Mouse (Mus musculus): Measurements from ENCODE around the gene Endod1. TPM values are rescaled to one million over a fixed set of nuclear protein-coding genes. Genes with fewer than 3 reads are reported as not detected.

Gene Endod1
- polyA plus RNA-seq, 1 experiment from 2014 or later, result 18.3 TPM

- H3K9me3 ChIP-seq (replicated peaks; ENCODE audit: low read length), result no peaks in the 10 kb centered on the region
- no peaks in the 10 kb centered on the region for H3K36me3 ChIP-seq (ENCODE audit: insufficient read depth, low read length)
- DNase-seq (ENCODE audit: low spot score), result no peak
- no peak overlapping the region for H3K27ac ChIP-seq
- WGBS, result 86% methylated on average over 3 of the region's 3 CpGs
- no peak overlapping the region for H3K9ac ChIP-seq (ENCODE audit: low read depth, low read length)
- no peak overlapping the region for H3K4me2 ChIP-seq (ENCODE audit: low read length)
- no peaks in the 10 kb centered on the region for H3K4me1 ChIP-seq (replicated peaks; ENCODE audit: insufficient read depth, low read length)
- TF ChIP-seq CTCF (IDR thresholded peaks at IDR 0.05; ENCODE audit: low read depth), result no peak
- H3K4me3 ChIP-seq (replicated peaks; ENCODE audit: low read depth, low read length), result no peak overlapping the region
- no peaks in the 10 kb centered on the region for H3K27me3 ChIP-seq (ENCODE audit: insufficient read depth, low read length)
- ATAC-seq (replicated peaks; ENCODE audit: low FRiP score, low read depth), result no peak
These were observed 10.6 kb upstream of the Endod1 start for GRCm38 (mm10) chr9:14391841-14392318.

GRCm38 (mm10) chr9:14391286-14391685 lies 10.0 kb upstream of the Endod1 start:
- TF ChIP-seq CTCF (IDR thresholded peaks at IDR 0.05; ENCODE audit: low read depth), result no peak
- no peak overlapping the region for H3K4me2 ChIP-seq (ENCODE audit: low read length)
- DNase-seq (ENCODE audit: low spot score), result no peak
- ATAC-seq (replicated peaks; ENCODE audit: low FRiP score, low read depth), result no peak
- no peak overlapping the region for H3K9ac ChIP-seq (ENCODE audit: low read depth, low read length)
- no peak overlapping the region for H3K4me3 ChIP-seq (replicated peaks; ENCODE audit: low read depth, low read length)
- no peaks in the 10 kb centered on the region for H3K9me3 ChIP-seq (replicated peaks; ENCODE audit: low read length)
- H3K27ac ChIP-seq, result no peak overlapping the region
- H3K36me3 ChIP-seq (ENCODE audit: insufficient read depth, low read length), result no peaks in the 10 kb centered on the region
- no peaks in the 10 kb centered on the region for H3K27me3 ChIP-seq (ENCODE audit: insufficient read depth, low read length)
- no peaks in the 10 kb centered on the region for H3K4me1 ChIP-seq (replicated peaks; ENCODE audit: insufficient read depth, low read length)
- 95% methylated on average over 9 of the region's 9 CpGs for WGBS

GRCm38 (mm10) chr9:14390278-14390677 lies 9.0 kb upstream of the Endod1 start:
- Histone ChIP-seq H3K9ac (ENCODE audit: low read depth, low read length) (no peak overlapping the region), H3K36me3 (ENCODE audit: insufficient read depth, low read length) (no peaks in the 10 kb centered on the region), H3K9me3 (replicated peaks; ENCODE audit: low read length) (no peaks in the 10 kb centered on the region), H3K27ac (no peak overlapping the region), H3K4me2 (ENCODE audit: low read length) (no peak overlapping the region), H3K4me1 (replicated peaks; ENCODE audit: insufficient read depth, low read length) (no peaks in the 10 kb centered on the region), H3K27me3 (ENCODE audit: insufficient read depth, low read length) (no peaks in the 10 kb centered on the region), H3K4me3 (replicated peaks; ENCODE audit: low read depth, low read length) (no peak overlapping the region)
- no peak for ATAC-seq (replicated peaks; ENCODE audit: low FRiP score, low read depth)
- WGBS, result 95% methylated on average over 1 of the region's 1 CpGs
- TF ChIP-seq CTCF (IDR thresholded peaks at IDR 0.05; ENCODE audit: low read depth), result peak; percentile 47
- no peak for DNase-seq (ENCODE audit: low spot score)

DNA sequence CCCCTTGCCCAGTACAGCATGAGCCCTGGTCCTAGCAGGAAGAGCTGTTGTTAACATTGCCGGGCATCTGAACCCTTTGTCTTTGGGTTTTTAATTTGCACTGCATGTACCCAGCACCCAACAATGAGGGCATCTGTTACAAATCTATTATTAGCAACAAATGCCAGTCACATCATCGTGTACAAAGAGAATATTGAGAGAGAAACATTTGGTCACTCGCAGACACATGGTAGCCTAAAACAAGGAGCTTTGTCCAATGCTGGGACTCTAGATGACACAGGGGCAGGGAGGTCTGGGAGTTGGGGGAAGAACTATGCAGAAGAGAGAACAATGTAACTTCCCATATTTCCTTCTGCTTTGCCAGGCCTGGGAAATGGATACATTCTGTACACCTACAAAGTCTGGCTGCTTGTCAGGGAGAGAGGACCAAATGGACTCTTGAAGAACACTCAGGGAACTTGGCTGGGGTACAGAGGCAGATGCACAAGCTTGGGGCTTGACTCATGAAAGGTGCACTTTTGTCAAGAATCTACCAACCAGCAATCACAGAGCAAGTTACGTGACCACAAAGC lies 7.8 kb upstream of the Endod1 start:
- ATAC-seq (replicated peaks; ENCODE audit: low FRiP score, low read depth), result no peak
- Histone ChIP-seq H3K27me3 (ENCODE audit: insufficient read depth, low read length) (no peaks in the 10 kb centered on the region), H3K4me3 (replicated peaks; ENCODE audit: low read depth, low read length) (no peak overlapping the region), H3K27ac (no peak overlapping the region), H3K9ac (ENCODE audit: low read depth, low read length) (no peak overlapping the region), H3K9me3 (replicated peaks; ENCODE audit: low read length) (no peaks in the 10 kb centered on the region), H3K4me2 (ENCODE audit: low read length) (no peak overlapping the region), H3K36me3 (ENCODE audit: insufficient read depth, low read length) (no peaks in the 10 kb centered on the region), H3K4me1 (replicated peaks; ENCODE audit: insufficient read depth, low read length) (no peaks in the 10 kb centered on the region)
- WGBS, result 80% methylated on average over 4 of the region's 4 CpGs
- TF ChIP-seq CTCF (IDR thresholded peaks at IDR 0.05; ENCODE audit: low read depth), result no peak
- DNase-seq (ENCODE audit: low spot score), result no peak

DNA sequence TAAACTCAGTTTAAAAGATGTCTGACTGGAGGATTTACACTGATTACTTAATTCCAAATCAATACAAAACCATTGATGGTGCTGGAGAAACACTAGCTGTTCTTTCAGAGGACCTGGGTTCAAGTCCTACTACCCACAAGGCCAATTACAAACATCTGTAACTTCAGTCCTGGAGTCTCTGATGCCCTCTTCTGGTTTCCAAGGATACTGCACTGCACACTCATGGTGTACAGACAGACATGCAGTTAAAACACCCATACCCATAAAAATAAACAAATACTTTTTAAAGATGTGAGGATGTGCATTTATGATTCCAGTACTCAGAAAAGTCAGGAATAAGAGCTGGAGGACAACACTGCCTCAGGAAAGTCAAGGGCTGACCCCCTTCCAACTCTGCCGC lies 6.7 kb upstream of the Endod1 start:
- Histone ChIP-seq H3K4me2 (ENCODE audit: low read length) (no peak overlapping the region), H3K36me3 (ENCODE audit: insufficient read depth, low read length) (no peaks in the 10 kb centered on the region), H3K4me1 (replicated peaks; ENCODE audit: insufficient read depth, low read length) (no peaks in the 10 kb centered on the region), H3K9me3 (replicated peaks; ENCODE audit: low read length) (no peaks in the 10 kb centered on the region), H3K27ac (no peak overlapping the region), H3K27me3 (ENCODE audit: insufficient read depth, low read length) (no peaks in the 10 kb centered on the region), H3K4me3 (replicated peaks; ENCODE audit: low read depth, low read length) (no peak overlapping the region), H3K9ac (ENCODE audit: low read depth, low read length) (no peak overlapping the region)
- peak; percentile 48 for TF ChIP-seq CTCF (IDR thresholded peaks at IDR 0.05; ENCODE audit: low read depth)
- DNase-seq (ENCODE audit: low spot score) (no peak), ATAC-seq (replicated peaks; ENCODE audit: low FRiP score, low read depth) (no peak)
- 96% methylated on average over 1 of the region's 1 CpGs for WGBS

GRCm38 (mm10) chr9:14386831-14387230 lies 5.5 kb upstream of the Endod1 start:
- Histone ChIP-seq H3K4me2 (ENCODE audit: low read length) (no peak overlapping the region), H3K27me3 (ENCODE audit: insufficient read depth, low read length) (no peaks in the 10 kb centered on the region), H3K27ac (no peak overlapping the region), H3K4me1 (replicated peaks; ENCODE audit: insufficient read depth, low read length) (no peaks in the 10 kb centered on the region; the same call in 1 of the 2 replicates), H3K4me3 (replicated peaks; ENCODE audit: low read depth, low read length) (no peak overlapping the region), H3K9me3 (replicated peaks; ENCODE audit: low read length) (no peaks in the 10 kb centered on the region), H3K36me3 (ENCODE audit: insufficient read depth, low read length) (no peaks in the 10 kb centered on the region), H3K9ac (ENCODE audit: low read depth, low read length) (no peak overlapping the region)
- 76% methylated on average over 9 of the region's 9 CpGs for WGBS
- no peak for ATAC-seq (replicated peaks; ENCODE audit: low FRiP score, low read depth)
- no peak for DNase-seq (ENCODE audit: low spot score)
- TF ChIP-seq CTCF (IDR thresholded peaks at IDR 0.05; ENCODE audit: low read depth), result no peak

DNA sequence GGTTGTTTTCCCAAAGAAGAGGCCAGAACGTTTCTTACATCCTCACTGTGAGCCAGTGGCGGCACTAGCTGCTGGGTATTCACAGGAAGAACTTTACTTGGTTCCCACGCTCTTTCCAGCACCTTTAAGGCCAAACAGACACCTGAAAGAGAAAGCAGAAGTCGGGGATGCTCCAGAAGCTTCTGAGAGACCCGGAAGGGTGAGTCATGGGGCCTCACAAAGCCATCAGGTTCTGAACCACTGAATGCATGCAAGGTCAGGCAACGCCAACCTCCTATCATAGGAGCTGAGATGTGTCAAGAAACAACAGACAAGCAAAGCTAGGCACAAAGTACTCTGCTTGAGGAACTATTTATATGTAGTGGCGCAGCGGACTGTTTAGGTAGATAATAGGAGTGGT lies 4.4 kb upstream of the Endod1 start:
- DNase-seq (ENCODE audit: low spot score) (no peak), ATAC-seq (replicated peaks; ENCODE audit: low FRiP score, low read depth) (no peak)
- no peaks in the 10 kb centered on the region; the same call in 1 of the 2 replicates for H3K4me1 ChIP-seq (replicated peaks; ENCODE audit: insufficient read depth, low read length)
- no peak overlapping the region for H3K27ac ChIP-seq
- H3K9me3 ChIP-seq (replicated peaks; ENCODE audit: low read length), result no peaks in the 10 kb centered on the region
- H3K9ac ChIP-seq (ENCODE audit: low read depth, low read length), result no peak overlapping the region
- TF ChIP-seq CTCF (IDR thresholded peaks at IDR 0.05; ENCODE audit: low read depth), result no peak
- H3K4me2 ChIP-seq (ENCODE audit: low read length), result no peak overlapping the region
- H3K36me3 ChIP-seq (ENCODE audit: insufficient read depth, low read length), result no peaks in the 10 kb centered on the region
- no peaks in the 10 kb centered on the region for H3K27me3 ChIP-seq (ENCODE audit: insufficient read depth, low read length)
- H3K4me3 ChIP-seq (replicated peaks; ENCODE audit: low read depth, low read length), result no peak overlapping the region
- 83% methylated on average over 8 of the region's 8 CpGs for WGBS

Data from kidney, postnatal 0 days (tissue).